Mouse (Mus musculus): Measurements from ENCODE around the gene Hnrnph1.
"Not testable (repeated sequence)": the region's sequence is repeated elsewhere in the genome, so short reads cannot be mapped to it uniquely, and the experiment has no call there.

Hnrnph1 gene

DNA sequence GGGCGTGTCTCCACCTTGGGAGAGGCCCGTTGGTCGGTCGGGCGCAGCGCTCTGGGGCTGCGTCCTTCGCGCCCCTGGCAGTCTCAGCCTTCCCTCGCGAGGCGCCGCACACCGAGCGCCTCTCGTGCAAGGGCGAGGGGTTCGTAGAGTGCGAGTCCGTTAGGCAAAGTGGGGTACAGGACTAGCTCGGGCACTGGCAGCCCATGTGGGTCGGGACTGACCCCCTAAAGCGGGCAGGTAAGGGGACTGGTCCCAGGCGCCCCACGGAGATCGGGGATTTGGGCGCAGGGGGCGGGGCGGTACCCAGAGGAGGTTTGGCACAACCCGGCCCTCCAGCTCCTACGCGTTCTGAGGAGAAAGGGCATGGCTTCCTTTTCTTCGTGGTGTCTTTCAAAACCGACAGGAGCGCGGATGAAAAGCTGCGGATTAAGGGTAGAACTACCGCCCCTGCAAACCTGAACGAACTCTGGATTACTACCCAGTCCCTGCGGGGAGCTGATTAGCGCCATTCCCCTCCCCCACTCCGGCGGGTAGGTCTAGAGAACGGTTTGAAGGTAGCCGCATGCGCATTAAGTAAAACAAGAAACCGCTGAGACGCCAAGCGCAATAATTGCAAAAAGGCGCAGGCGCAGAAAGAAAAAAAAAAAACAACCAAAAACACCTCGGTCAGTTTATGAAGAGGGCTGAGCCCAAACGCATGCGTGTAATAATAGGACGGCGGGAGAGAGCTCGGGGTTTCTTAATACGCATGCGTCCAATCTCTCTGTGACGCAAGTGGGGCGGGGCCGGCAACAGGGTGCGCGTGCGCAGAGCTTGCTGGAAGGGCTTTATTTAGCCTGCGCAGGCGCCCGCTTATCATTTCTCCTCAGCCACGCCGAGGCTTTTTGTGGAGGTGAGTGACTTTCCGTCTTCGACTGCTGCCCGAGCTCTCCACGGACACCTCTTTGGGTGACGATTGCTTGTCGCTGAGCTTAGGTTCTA, at the start of gene Hnrnph1:
Gene Hnrnph1 (plus strand): TSS at position 80 of the 981 bp plus-strand sequence.
- peak; percentile 96 to 97 for DNase-seq (ENCODE audit: low spot score in 2 of 2)

DNA sequence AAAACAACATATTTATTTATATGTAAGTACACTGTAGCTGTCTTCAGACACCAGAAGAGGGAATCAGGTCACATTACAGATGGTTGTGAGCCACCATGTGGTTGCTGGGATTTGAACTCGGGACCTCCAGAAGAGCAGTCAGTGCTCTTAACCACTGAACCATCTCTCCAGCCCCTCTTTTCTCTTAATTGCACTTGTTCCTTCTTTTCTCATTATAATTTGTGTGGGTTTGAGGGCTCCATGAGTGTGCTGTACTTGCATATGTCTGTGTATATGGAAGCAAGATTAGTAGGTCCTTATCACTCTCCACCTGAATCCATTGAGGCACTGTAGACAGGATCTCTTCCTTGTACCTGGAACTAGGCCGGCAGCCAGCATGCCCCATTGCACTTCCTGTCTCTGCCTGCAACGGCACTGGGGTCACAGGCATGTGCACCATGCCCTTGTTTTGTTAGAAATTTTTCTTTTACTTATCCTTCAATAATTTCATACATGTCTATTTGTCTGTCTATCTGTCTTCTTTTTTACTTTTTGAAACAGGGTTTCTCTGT, 48.6 kb upstream of the Hnrnph1 start:
- DNase-seq (ENCODE audit: low spot score in 2 of 2): no peak

DNA sequence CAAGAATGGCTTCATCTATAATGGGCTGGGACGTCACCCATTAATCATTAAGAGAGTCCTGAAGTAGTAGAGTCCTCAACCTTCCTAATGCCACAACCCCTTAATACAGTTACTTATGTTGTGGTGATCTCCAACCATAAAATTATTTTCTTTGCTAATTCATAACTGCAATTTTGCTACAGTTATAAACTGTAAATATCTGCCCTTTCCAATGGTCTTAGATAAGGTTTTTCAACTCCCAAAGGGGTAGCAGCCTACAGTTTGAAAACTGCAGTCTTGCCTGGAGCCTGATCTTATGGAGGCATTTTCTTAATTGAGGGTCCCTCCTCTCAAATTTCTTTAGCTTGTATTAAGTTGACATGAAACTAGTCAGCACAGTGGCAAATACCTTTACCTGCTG, 47.4 kb upstream of the Hnrnph1 start:
- DNase-seq (ENCODE audit: low spot score in 2 of 2): no peak

DNA sequence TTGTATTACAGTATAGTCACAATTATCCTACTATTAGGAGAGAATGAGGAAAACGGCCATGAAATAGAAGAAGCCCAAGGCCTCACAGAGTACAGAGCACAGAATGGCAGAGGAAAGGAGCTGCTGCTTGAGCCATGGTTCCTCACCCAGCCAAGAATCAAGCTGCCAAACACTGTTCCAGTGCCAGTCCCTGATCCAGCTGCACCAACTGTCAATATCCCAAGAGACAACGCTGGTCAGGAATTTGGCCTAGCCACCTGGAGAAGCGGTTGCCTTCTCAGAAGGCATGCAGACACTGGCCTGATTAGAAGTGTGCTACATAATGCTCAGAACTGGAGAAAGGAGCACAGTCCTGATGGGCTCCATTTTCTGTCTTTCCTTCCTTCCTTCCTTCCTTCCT, 43.6 kb upstream of the Hnrnph1 start:
- DNase-seq (ENCODE audit: low spot score in 2 of 2): no peak

DNA sequence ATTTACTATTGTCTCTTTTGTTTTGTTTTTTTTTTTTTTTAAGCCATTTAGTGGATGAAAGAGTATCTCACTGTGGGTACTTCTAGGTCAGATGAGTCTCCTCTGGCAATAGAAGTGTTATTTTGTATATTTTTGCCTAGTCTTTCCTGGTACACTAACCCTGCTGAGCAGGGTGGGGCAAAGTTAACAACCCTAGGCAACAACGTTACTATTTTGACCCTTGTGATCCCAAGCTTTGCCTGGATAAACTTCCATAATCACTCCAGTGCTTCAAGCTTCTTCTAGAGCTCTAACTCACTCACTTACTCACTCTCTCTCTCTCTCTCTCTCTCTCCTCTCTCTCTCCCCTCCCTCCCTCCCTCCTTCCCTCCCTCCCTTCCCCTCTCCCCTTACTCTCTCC, 40.7 kb upstream of the Hnrnph1 start:
- no peak for DNase-seq (ENCODE audit: low spot score in 2 of 2)

DNA sequence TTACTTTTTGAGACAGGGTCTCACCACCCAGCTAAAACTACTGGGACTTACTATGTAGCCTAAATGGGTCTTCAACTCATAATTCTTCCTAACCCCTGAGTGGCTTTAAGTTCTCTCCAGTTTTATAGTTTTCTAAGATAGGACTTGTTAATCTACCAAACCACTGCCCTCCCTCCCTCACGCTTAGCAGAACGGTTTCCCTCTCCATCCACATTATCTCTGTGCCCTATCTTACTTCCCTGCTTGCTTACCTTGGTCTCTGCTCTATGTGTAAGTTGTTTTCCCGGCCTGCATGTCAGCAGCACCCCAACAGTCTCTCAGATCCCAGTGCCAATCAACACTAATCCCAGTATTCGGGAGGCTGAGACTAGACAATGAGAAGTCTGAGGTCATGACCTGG, 39.9 kb upstream of the Hnrnph1 start:
- no peak for DNase-seq (ENCODE audit: low spot score in 2 of 2)

DNA sequence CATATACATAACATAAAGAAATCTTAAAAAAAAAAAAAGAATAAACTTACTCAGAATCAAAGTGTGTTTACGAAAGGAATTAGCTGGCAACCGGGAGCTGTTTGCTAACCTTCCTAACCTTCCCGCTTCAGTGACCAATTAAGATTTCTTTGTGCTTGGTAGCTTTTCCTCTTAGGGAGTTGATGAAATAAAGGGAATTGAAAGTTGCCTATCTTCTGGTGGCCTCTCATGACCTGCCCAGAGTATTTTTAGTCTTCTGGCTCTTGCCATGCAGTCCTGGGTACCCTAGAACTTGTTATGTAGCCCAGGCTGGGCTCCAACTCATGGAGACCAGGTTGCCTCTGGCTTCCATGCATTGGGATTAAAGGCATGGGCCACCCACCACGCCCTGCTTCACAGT, 31.3 kb upstream of the Hnrnph1 start:
- DNase-seq (ENCODE audit: low spot score in 2 of 2): no peak

DNA sequence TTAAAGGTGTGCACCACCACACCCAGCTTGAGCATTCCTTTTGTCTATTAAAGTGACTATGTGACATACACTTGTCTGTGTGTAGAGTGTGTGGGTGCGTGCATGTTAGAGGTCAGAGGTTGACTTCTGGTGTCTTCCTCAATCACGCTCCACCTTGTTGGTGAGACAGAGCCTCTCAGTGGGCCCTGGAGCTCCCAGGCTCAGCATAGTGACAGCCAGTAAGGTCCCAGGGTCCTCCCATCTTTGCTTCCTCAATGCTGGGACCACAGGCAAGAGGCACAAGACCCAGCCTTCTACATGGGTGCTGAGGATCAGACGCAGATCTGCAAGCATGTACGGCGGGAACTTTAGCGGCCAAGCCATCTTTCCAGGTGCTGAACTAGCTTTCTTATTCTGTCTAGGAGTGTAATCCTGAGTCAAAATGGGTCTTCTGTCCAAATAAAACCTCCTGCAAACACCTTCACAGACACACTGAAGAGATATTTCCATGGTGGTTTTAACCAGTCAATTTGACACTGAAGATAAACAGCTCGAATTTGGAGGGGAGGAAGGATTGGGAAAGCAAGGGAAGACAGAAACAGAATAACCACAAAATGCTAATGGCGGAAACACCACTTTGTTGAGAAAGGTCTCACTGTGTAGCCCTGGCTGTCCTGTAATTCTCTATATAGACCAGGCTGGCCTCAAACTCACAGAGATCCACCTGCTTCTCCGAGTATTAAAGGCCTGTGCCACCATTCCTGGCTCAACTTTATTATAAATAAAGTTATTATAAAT, 30.3 kb upstream of the Hnrnph1 start:
- no peak for DNase-seq (ENCODE audit: low spot score in 2 of 2)

DNA sequence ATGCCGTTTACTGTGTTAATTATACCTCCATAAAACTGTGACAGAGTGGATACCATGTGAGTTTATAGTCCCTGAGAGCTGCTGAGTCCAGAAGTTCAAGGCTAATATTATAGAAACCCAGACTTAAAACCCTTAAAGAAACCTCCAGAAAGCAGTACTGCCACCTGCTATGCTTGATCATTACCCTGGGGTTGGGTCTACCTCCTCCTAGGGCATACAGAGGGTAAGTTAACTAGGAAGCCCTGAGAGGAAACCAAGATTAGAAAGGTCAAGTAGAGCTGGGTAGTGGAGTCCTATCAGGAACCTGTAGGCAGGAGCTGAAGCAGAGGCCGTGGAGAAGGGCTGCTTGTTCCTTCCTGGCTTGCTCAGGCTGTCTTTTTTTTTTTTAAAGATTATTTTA, 24.6 kb upstream of the Hnrnph1 start:
- DNase-seq (ENCODE audit: low spot score in 2 of 2): no peak

DNA sequence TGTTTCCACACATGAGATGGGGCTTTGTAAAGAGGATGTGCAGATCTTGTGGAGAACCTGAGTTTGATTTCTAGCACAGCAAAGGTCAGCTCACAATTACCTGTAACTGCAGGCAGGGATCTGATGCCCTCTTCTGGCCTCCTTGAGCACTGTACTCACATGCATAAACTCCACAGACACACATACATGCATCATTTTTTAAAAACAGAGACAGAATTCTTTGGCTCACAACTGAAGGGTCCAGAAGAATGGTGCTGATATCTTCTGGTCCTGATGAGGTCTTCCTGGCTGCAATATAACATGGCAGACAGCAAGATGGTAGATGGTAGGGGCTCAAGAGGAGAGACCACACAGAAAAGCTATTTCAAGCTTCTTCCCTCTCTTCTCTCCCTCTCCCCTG, 22.6 kb upstream of the Hnrnph1 start, which contains the start of gene Cby3:
Gene Cby3 (plus strand): TSS at position 301 of the 400 bp plus-strand sequence.
- no peak for DNase-seq (ENCODE audit: low spot score in 2 of 2)

DNA sequence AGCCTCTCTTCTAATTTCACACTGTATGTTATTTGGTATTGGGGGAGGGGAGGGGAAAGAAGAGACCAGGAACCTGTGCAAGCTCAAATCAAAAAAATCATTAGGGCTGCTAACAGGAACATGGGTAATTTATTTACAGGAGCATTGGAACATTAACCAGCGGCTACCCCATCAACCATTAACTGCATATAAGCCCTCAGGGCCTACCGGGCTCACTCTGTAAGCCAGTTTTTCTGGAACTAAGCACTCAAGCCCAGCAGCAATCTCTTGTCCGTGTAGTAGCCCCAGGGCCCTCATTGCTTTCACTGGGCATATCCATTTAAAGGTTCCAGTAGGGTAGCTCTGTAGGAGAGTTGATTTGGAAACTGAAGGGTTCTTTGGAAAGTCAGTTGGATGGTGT, 21.9 kb upstream of the Hnrnph1 start:
- DNase-seq (ENCODE audit: low spot score in 2 of 2): no peak

DNA sequence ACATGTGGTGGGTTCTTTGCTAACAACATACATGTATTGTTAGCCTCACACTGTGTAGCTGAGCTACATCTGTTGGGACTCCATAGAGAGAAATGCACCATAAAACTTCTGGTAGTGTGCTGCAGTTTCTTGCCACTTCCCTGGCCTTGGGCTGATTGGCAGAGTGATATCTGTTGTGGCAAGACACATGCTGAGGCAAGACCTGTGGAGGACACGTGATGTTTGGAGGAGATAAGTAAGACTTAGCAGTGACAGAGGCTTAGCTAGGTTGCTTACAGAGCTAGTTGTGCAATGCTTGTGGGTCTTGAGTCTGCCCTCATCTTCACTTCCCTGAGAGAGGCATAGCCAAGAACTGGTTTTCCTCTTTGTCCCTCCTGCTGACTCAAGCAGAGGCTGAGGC, 21.4 kb upstream of the Hnrnph1 start:
- DNase-seq (ENCODE audit: low spot score in 2 of 2): no peak

DNA sequence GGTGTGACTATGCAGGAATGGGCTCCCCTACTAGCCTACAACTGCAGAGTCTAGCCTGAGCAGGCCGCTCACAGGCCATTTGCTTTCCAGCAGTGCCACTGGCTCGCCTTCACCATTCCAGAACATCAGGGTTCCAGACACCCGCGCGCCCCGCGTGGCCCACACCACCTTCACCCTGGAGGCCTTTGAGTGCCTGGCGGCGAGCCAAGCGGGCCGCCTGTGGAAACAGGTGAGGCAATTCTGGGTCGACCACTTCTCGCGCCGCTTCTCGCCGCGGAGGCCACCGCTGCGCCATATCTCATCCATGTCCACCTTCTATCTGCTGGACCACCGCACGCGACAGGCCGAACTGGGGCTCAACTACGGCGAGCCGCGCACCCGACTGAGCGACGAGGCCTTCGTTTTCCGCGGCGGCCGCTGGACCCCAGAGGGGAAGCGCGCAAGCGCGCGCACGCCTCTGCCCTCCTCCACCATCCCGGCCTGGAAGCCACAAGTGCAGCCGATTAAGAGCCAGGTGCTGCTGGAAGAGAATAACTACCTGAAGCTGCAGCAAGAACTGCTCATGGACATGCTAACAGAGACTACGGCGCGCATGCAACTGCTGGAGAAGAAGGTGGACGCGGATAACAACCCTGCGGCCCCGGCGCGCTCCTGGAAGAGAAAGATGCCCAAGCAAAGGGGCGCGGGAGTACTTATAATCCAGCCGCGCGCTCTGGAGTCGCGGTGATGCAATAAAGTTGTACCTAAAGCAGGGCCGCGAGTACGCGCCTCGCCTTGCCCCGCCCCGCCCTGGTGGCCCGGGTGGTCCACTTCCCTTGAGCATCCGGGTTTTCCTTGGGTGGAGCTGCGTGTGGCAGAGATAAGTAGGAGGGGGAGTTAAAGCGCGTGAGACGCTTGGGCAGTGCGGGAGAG, 17.6 kb upstream of the Hnrnph1 start:
- peak in 1 of 2 experiments; percentile 19 for DNase-seq (ENCODE audit: low spot score in 2 of 2)

DNA sequence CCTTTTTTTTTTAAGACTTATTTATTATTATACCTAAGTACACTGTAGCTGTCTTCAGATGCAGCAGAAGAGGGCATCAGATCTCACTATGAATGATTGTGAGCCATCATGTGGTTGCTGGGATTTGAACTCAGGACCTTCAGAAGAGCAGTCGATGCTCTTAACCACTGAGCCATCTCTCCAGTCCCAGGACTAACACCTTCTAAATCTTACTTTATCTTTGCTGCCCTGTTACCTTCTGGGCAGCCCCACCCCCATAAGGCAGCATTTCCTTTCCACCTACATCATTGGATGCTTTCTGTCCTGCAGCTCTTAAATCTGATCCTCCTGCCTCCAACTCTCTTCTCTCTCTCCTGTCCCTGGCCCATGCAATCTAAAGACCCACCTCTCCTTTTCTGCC, 15.5 kb upstream of the Hnrnph1 start:
- not testable (repeated sequence) for DNase-seq (ENCODE audit: low spot score in 2 of 2)

DNA sequence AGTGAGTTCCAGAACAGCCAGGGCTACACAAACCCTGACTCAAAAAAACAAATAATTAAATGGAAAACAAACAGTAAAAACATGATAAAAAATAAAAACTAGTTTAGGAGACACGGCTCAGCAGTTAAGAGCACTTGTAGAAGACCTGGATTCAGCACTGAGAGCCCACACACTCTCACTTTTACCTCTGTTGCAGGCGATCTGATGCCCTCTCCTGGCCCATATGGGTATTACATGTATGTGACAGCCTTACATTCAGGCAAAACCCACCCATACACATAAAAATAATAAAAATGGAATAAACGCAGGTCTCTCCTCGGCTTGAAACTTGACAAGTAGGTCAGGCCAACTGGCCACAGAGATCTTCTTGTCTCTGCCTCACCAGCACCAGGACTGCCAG, 12.2 kb upstream of the Hnrnph1 start:
- DNase-seq (ENCODE audit: low spot score in 2 of 2): peak; percentile 65 to 83

DNA sequence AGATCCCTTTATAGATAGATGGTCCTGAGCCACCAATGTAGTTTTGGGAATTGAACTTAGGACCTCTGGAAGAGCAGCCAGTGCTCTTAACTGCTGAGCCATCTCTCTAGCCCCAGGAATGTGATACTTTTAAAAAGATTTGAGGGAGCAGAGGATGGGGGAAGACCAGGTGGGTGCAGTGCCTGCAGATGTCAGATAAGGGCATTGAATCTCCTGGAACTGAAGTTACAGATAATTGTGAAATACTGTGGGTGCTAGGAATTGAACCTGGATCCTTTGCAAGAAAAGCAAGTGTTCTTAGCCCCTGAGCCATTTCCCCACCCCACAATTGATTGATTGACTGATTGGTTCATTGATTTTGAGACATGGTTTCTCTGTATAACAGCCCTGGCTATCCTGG, 11.5 kb upstream of the Hnrnph1 start:
- DNase-seq (ENCODE audit: low spot score in 2 of 2): no peak

DNA sequence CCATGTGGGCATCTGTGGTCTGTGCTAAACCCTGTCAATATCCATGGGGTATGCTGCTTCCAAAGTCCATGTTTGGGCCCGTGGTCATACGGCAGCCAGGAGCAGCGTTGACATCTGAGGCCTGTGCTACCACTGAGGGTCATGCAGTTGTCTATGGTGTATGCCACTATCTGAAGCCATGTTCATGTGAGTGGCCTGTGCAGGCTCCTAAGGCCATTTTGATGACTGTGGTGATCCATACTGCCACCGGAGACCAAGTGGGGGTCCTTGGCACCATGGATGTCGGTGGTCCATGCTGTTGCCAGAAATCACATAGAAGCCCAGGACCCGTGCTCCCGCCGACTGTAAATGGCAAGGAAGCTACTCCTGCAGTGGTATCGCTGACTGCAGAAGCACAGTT, 9.3 kb upstream of the Hnrnph1 start:
- no peak for DNase-seq (ENCODE audit: low spot score in 2 of 2)

DNA sequence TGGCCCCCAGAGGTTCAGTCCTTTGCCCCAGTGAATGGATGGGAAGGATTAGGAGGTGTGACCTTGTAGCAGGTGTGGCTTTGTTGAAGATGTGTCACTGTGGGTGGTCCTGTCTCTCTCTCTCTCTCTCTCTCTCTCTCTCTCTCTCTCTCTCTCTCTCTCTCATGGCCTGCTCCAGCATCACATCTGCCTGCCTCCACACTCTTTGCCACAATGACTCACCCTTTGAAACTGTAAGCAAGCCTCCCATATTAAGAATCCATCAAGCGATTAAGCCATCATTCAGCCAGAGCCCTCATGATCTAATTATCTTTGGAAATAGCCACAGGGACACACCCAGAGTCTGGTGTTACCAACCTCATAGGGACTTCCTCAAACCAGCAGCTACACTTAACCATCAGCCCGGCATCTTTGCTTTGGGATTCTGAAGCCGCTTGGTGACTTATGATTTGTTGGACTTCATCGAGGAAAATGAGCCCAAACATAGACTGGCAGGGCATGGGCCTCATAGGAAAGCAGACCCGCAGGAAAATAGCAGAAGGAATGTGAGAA, 7.4 kb upstream of the Hnrnph1 start:
- DNase-seq (ENCODE audit: low spot score in 2 of 2): no peak

DNA sequence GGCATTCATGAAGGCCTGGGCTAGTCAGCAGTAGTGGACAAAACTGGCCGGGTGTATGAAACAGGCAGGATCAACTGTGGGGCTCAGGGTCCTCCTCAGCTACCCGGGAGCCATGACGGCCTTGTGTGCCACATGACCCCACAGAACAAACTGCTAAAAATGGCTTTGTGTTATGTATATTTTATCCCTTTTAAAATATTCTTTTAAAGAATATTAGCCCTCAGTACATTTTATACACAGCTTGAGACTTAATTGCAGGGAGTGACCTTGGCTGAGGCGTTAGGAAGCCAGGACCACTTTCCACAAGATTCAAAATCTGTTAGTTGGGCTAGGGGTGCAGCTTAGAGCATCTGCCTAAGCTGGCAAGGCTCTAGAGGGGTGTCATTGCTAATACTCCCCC, 5.8 kb upstream of the Hnrnph1 start:
- DNase-seq (ENCODE audit: low spot score in 2 of 2): no peak

DNA sequence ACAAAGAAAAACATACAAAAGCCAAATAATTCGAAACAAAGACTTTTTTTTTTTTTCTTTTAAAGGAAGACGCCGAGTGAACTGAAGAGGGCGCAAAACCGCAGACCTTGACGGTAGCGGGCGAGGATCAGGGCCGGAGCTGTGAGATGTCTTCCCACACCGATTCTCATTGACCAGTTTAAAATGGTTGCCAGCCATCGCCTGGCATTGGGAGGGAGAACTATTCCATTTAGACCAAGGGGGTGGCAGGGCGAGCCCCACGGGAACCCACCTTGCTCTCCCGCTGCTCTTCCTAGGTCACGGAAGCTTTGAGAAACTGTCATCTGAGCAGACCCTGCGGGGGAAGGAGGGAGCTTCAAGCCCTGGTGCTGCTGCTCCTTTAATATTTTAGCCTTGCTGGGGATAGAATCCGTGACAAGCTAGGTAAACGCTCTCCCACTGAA, 5.4 kb upstream of the Hnrnph1 start:
- peak; percentile 30 to 70 for DNase-seq (ENCODE audit: low spot score in 2 of 2)

DNA sequence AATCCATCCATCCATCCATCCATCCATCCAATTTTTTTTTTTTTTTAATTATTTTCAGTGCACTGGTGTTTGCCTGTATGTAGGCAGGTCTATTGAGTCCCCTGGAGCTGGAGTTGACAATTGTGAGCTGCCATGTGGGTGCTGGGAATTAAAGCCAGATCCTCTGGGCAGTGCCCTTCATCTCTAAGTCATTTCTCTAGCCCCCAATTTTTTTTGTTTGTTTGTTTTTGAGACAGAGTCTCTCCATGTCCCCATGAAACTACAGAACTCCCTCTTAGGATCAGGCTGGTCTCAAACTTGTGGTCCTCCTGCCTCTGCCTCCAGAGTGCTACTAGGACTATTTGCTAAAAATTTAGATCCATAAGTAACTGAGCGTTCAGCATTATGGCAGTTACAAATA, 4.9 kb upstream of the Hnrnph1 start:
- DNase-seq (ENCODE audit: low spot score in 2 of 2): no peak

Data from thymus, postnatal 10 days (tissue).